29 mouse cellular contexts compared by ENCODE assay signal in the genomic region with DNA sequence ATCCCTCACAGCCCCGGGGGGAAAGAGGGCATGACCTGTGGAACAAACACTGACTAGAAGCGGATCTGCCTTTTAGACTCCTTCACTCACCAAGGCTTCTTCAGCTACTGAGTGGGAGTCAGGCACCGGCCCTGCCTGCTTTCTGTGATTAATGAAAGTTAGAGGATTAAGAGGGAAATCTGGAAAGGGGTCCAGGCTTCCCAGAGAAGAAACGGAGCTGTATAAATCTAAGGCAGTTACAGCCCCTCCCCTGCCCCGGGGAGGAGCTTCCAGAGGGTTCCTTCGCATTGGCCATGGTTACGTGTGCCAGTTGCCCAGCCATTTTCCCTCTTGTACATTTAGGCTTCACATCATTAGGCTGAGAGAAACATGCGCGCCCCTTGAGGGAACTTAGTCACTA.
DNase-seq lines count a peak whose midpoint lies in the region; ATAC-seq lines count a peak whose summit lies in the region.
"Had no signal": no experiment of that assay in that cellular context is flagged by ENCODE, and none has a peak within 500 bp of the region (broad histone marks: within the 10 kb centered on the region; RNA-seq: fewer than 3 reads in every experiment).

No protein-coding gene starts in this region.

- H3K4me3 ChIP-seq in embryonic facial prominence, embryonic 15.5 days (replicated peaks), result no peak overlapping the region
- no peak overlapping the region for H3K4me3 ChIP-seq in embryonic facial prominence, embryonic 10.5 days
- H3K4me3 ChIP-seq in kidney, embryonic 14.5 days (ENCODE audit: low read length), result no peak overlapping the region
- H3K4me3 ChIP-seq in midbrain, embryonic 10.5 days, result no peak overlapping the region
- H3K4me3 ChIP-seq in midbrain, embryonic 16.5 days (ENCODE audit: low read depth, low read length), result no peak overlapping the region
- H3K4me3 ChIP-seq: embryonic facial prominence, embryonic 12.5 days; erythroblast, embryonic 14.5 days; forebrain, embryonic 13.5 days; gastrocnemius, adult 2 months; heart, embryonic 12.5 days; heart, embryonic 15.5 days had no signal

- no peak overlapping the region for H3K27ac ChIP-seq in embryonic facial prominence, embryonic 15.5 days (replicated peaks)
- no peak overlapping the region for H3K27ac ChIP-seq in embryonic facial prominence, embryonic 10.5 days (replicated peaks)
- no peak overlapping the region for H3K27ac ChIP-seq in kidney, embryonic 14.5 days (ENCODE audit: low read depth, low read length)
- 0 out of 2 replicates have a peak overlapping the region, but pooled peaks have one; percentile 9 for H3K27ac ChIP-seq in midbrain, embryonic 10.5 days (replicated peaks)
- H3K27ac ChIP-seq in midbrain, embryonic 16.5 days (ENCODE audit: low read length), result no peak overlapping the region
- H3K27ac ChIP-seq: embryonic facial prominence, embryonic 12.5 days; forebrain, embryonic 13.5 days; gastrocnemius, adult 2 months; heart, embryonic 15.5 days; hindbrain, embryonic 14.5 days; hindbrain, postnatal 0 days had no signal

- ATAC-seq in embryonic facial prominence, embryonic 15.5 days (ENCODE audit: insufficient number of reproducible peaks, low FRiP score, low TSS enrichment, low read depth), result 0 out of 2 replicates have a peak, but pooled peaks have one; percentile 15
- ATAC-seq in kidney, embryonic 14.5 days (ENCODE audit: low FRiP score, low TSS enrichment), result peak; percentile 43; the same call in 1 of the 2 replicates
- ATAC-seq in midbrain, embryonic 16.5 days, result no peak
- ATAC-seq: CD4-positive, CD25-positive, alpha-beta regulatory T cell, adult 4 months; forebrain, embryonic 13.5 days; forebrain, postnatal 0 days; hindbrain, postnatal 0 days; inflammation-experienced regulatory T-cells, adult 6 months had no signal

- no peak overlapping the region for H3K4me2 ChIP-seq in embryonic facial prominence, embryonic 15.5 days (replicated peaks)
- H3K4me2 ChIP-seq in kidney, embryonic 14.5 days (replicated peaks; ENCODE audit: low read depth, low read length), result no peak overlapping the region
- H3K4me2 ChIP-seq in midbrain, embryonic 16.5 days (ENCODE audit: low read length), result no peak overlapping the region
- H3K4me2 ChIP-seq: embryonic facial prominence, embryonic 12.5 days; forebrain, embryonic 13.5 days; heart, embryonic 12.5 days; heart, embryonic 15.5 days; hindbrain, embryonic 14.5 days had no signal

- H3K9ac ChIP-seq in embryonic facial prominence, embryonic 15.5 days, result no peak overlapping the region
- H3K9ac ChIP-seq in kidney, embryonic 14.5 days (ENCODE audit: low read depth, low read length), result no peak overlapping the region
- H3K9ac ChIP-seq in midbrain, embryonic 16.5 days (ENCODE audit: low read depth, low read length), result no peak overlapping the region
- H3K9ac ChIP-seq: embryonic facial prominence, embryonic 12.5 days; forebrain, embryonic 13.5 days; forebrain, postnatal 0 days; heart, embryonic 12.5 days; heart, embryonic 15.5 days; hindbrain, embryonic 14.5 days had no signal

- DNase-seq in embryonic facial prominence, embryonic 10.5 days (ENCODE audit: low spot score), result no peak
- no peak for DNase-seq in kidney, postnatal 14 days
- DNase-seq in midbrain, embryonic 10.5 days (ENCODE audit: low spot score), result no peak
- peak; percentile 22 for DNase-seq in mesoderm, embryonic 11.5 days (ENCODE audit: low read depth, low spot score)
- no peak for DNase-seq in cerebellum, postnatal 25 days
- DNase-seq: adrenal gland, adult 2 months; adrenal gland, postnatal 14 days; cerebellum, adult 11 months; cerebellum, adult 2 months; cerebellum, adult 9-11 months; cerebellum, postnatal 36 days; forebrain, postnatal 0 days; gastrocnemius, adult 2 months; gastrocnemius, postnatal 14 days; heart, adult 18-20 months; heart, postnatal 10 days; heart, postnatal 36 days had no signal

- WGBS in embryonic facial prominence, embryonic 15.5 days, result 66% methylated on average over 9 of the region's 9 CpGs
- WGBS in embryonic facial prominence, embryonic 10.5 days, result 78% methylated on average over 9 of the region's 9 CpGs
- 40% methylated on average over 9 of the region's 9 CpGs for WGBS in kidney, embryonic 14.5 days
- 74% methylated on average over 9 of the region's 9 CpGs for WGBS in midbrain, embryonic 10.5 days
- 76% methylated on average over 9 of the region's 9 CpGs for WGBS in midbrain, embryonic 16.5 days

- H3K27me3 ChIP-seq in embryonic facial prominence, embryonic 15.5 days, result no peaks in the 10 kb centered on the region
- no peaks in the 10 kb centered on the region for H3K27me3 ChIP-seq in embryonic facial prominence, embryonic 10.5 days (replicated peaks; ENCODE audit: low read depth, poor library complexity, severe bottlenecking)
- H3K27me3 ChIP-seq in kidney, embryonic 14.5 days (ENCODE audit: control insufficient read depth, insufficient read depth, low read length), result peaks cover 7% of the 10 kb centered on the region; the same call in 1 of the 2 replicates
- no peaks in the 10 kb centered on the region for H3K27me3 ChIP-seq in midbrain, embryonic 10.5 days (ENCODE audit: low read depth, poor library complexity, severe bottlenecking)
- H3K27me3 ChIP-seq in midbrain, embryonic 16.5 days (ENCODE audit: control insufficient read depth, insufficient read depth, low read depth, low read length), result no peaks in the 10 kb centered on the region; the same call in 1 of the 2 replicates
- H3K27me3 ChIP-seq: embryonic facial prominence, embryonic 12.5 days; heart, embryonic 12.5 days had no signal

- no peaks in the 10 kb centered on the region for H3K9me3 ChIP-seq in embryonic facial prominence, embryonic 15.5 days (replicated peaks)
- no peaks in the 10 kb centered on the region for H3K9me3 ChIP-seq in embryonic facial prominence, embryonic 10.5 days
- no peaks in the 10 kb centered on the region for H3K9me3 ChIP-seq in kidney, embryonic 14.5 days (ENCODE audit: control insufficient read depth, low read length)
- H3K9me3 ChIP-seq in midbrain, embryonic 10.5 days (replicated peaks), result no peaks in the 10 kb centered on the region
- no peaks in the 10 kb centered on the region for H3K9me3 ChIP-seq in midbrain, embryonic 16.5 days (replicated peaks; ENCODE audit: control insufficient read depth, low read length, poor library complexity, severe bottlenecking)
- H3K9me3 ChIP-seq: embryonic facial prominence, embryonic 12.5 days; forebrain, embryonic 13.5 days; heart, embryonic 12.5 days; heart, embryonic 15.5 days had no signal

- no peaks in the 10 kb centered on the region for H3K36me3 ChIP-seq in embryonic facial prominence, embryonic 15.5 days
- H3K36me3 ChIP-seq in embryonic facial prominence, embryonic 10.5 days (replicated peaks), result no peaks in the 10 kb centered on the region
- no peaks in the 10 kb centered on the region for H3K36me3 ChIP-seq in kidney, embryonic 14.5 days (ENCODE audit: control insufficient read depth, insufficient read depth, low read length)
- H3K36me3 ChIP-seq in midbrain, embryonic 10.5 days, result no peaks in the 10 kb centered on the region
- no peaks in the 10 kb centered on the region for H3K36me3 ChIP-seq in midbrain, embryonic 16.5 days (ENCODE audit: control insufficient read depth, insufficient read depth, low read length)
- H3K36me3 ChIP-seq: embryonic facial prominence, embryonic 12.5 days; heart, embryonic 12.5 days; heart, embryonic 15.5 days had no signal

- H3K4me1 ChIP-seq in embryonic facial prominence, embryonic 15.5 days, result no peaks in the 10 kb centered on the region
- peaks cover 9% of the 10 kb centered on the region; the same call in 1 of the 2 replicates for H3K4me1 ChIP-seq in embryonic facial prominence, embryonic 10.5 days
- H3K4me1 ChIP-seq in kidney, embryonic 14.5 days (ENCODE audit: control insufficient read depth, insufficient read depth, low read length), result peaks cover 14% of the 10 kb centered on the region
- peaks cover 18% of the 10 kb centered on the region for H3K4me1 ChIP-seq in midbrain, embryonic 10.5 days
- no peaks in the 10 kb centered on the region; the same call in 1 of the 2 replicates for H3K4me1 ChIP-seq in midbrain, embryonic 16.5 days (ENCODE audit: control insufficient read depth, insufficient read depth, low read length)
- H3K4me1 ChIP-seq: embryonic facial prominence, embryonic 12.5 days; forebrain, embryonic 13.5 days; heart, embryonic 12.5 days; heart, embryonic 15.5 days had no signal
